Mouse (Mus musculus) ovary, postnatal 36 days (tissue): ENCODE results near the gene Ubr4.

ENCODE experiments used
- DNase-seq: peaks from one replicate; pipeline ENCODE4 v3.0.0; 2022; ENCODE audit warnings: low spot score, mixed read lengths

The Ubr4 gene

DNA sequence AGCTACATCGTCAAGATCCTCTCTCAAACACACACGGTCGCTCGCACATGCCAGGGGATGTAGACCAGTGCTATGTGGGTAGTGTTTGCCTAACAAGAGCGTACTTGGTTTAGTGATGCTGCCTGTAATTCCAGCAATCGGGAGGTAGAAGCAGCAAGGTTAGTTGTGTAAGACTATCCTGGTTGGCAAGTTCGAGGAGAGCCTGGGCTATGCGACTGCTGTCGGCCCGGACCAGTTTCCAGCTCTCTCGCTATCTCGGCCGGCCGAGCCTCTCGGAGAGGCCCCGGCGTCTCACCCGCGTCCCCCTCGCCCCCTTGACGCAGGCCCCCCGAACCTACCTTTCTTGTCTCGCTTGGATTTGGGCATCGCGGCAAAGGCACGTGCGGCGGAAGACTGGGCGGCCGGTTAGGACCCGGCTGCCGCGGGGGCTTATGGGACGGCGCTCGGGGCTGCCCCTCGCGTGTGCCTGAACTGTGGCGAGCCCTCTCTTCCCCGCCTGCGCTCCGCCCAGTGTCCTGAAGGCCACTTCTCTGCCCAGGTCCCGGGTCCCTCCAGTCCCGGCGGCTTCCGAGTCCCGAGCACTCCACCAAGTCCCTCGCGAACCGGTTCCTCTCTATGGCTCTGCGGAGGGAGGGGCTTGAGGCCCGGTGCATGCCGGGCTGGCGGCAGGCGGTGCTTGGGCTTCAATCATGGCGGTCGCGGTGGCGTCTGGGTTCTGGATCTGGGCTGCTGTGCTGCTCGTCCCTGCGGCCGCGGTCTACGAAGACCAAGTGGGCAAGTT, at the start of gene Ubr4, which contains the start of the genes Mrto4 and Emc1:
Gene Ubr4, plus strand, starts transcription at position 679 of the 781 bp plus-strand sequence.
Gene Mrto4, minus strand, starts transcription at position 646 of the 781 bp plus-strand sequence.
Gene Emc1, plus strand, starts transcription at position 657 of the 781 bp plus-strand sequence.
- DNase-seq = peak; percentile 84

DNA sequence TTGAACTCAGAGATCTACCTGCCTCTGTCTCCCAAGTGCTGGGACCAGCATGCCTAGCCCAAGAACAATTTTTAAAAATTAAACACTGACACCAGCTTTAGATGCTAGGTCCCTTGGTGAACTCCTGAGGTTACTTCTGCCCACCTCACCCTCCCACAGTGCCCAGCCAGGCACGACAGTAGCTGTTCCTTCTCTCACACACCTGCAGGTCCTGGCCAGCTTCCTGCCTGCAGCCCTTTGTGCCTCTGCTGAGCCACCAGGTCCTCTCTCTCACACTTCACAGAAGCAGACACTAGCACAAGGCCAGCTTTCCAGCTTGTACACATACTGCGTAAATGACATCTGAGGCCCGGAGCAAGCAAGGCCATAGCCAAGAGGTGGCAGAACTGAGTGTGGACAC, 46.9 kb upstream of the Ubr4 start:
- no peak for DNase-seq

DNA sequence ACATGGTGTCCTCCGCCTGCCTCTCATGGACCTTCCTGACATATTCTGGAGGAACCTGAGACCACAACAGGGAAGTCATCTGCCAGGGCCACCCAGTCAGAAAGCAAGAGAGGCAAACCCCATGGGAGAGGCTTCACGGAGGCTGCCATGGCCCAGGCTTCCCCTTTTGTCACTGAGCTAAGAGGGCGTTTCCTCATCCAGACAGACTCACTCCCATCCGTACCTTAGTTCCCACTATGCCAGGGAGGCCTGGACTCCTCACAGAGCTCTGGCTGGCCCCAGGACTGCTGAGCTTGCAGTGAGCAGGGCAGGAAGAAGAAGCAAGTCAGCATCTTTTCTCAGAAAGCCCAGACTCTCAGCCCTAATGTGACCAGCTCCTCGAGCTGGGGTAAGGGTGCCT, 44.5 kb upstream of the Ubr4 start:
- no peak for DNase-seq

DNA sequence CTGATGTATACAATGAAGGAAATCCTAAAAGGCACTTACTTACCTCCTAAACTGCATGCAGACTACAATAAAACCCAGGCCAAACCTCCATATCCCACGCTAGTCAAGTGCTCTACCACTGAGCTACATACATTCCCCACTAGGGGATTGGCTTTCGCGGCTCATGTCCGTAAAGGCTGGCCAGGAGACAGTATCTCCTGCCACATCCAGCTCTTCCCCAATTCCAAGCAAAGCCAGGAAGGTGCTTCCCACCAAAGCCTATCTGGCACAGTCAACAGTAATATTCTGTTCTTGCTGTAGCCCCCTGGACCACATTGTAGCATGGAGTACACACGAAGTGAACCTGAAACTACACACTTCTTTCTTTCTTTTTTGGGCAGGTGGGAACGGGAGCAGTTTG, 42.8 kb upstream of the Ubr4 start:
- no peak for DNase-seq

DNA sequence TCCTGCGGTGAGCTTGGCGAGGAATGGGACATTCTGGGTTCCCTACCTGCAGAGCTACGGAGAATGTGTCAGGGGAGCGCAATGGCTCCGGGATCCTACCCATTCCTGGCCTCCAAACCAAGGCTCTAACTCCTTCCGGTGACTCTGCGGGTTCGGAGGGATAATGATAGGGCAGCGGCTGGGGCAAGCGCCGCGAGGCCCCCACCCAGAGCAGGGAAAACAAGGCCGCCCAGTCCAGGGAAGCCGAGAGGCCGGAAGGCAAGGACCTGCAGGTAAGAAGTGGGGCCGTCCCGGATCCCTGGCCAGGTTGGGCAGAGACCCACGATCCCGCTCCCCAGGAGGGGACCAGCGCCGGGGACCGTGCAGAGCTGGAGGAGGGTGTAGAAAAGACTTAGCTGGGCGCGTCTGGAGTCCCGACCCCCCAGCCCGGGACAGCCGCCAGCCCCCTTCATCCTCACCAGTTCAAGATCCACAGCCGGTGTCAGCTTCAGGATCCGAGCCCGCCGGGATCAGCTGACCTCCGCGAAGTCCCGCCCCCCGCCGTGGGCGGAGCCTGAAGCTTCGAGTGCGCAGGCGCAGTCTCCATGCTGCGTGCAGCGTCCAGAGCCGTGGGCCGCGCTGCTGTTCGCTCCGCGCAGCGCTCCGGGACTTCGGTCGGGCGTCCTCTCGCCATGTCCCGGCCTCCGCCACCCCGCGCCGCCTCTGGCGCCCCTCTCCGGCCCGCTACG, 42.1 kb upstream of the Ubr4 start, which contains the start of the genes Pqlc2 and Akr7a5:
Gene Pqlc2, minus strand, starts transcription at position 538 of the 728 bp plus-strand sequence.
Gene Akr7a5, plus strand, starts transcription at position 574 of the 728 bp plus-strand sequence.
- peak; percentile 99 for DNase-seq

DNA sequence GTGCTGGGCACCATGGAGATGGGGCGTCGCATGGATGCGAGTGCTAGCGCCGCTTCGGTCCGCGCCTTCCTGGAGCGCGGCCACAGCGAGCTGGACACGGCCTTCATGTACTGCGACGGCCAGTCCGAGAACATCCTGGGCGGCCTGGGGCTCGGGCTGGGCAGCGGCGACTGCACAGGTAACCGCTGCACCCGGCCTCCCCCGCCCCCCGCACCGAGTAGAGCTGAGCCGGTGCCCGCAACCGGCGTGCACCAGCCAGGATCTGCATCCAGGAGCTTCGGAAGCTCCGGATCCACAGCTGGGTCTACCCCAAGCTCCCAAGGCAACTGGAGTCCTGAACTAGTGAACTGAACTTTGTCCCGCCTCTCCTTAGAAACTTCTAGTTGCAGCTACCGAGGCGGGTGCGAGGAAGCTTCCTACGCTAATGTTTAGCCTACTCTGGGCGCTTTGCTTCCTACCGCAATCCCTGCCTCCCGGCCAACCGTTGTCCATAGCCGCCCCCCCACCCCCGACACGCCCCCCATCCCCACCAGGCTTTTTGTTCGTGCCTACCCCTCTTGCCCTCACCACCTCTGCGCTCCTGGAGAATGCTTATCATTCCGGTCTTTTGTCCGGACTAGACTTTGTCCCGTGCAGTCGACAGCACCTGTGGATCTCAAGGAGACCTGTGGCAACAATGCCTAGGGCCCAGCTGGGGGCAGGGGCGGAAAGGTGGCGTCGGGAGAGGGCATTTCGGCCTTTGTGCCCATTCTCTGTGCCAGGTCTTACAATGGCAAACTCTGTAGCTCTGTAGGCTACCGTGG, 41.3 kb upstream of the Ubr4 start:
- no peak for DNase-seq

DNA sequence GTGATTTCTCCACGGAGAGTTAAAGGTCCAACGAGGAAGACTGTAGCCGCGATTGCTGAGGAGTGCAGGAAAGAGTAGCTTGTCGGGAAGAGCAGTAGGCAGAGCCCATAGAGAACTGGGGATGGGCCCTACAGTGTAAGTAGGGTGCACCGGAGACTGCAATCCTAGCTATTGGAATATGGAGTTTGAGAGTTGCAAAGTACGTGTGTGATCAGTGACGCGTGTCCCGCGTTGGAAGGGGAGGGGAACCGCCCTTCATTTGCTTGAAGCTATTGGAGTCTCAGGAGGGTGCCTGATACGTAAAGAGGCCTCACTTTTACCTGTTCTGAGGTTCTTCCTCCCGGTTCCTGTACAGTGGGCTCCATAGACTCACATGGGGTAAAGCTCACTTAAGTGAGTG, 40.7 kb upstream of the Ubr4 start:
- DNase-seq = no peak

DNA sequence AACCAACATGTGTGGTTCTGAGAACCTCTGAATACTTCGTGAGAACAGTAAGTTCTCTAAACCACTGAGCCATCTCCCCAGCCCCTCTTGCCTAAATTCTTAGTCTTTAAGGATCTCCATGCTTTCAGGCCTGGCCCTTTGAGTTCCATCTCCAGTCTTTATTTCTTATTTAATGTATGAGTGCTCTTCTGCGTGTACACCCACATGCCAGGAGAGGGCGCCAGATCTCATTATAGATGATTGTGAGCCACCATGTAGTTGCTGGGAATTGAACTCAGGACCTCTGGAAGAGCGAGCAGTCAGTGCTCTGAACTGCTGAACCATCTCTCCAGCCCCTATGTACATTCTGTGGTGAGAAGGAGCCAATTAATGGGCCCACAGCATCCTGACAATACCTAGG, 39.8 kb upstream of the Ubr4 start:
- no peak for DNase-seq

DNA sequence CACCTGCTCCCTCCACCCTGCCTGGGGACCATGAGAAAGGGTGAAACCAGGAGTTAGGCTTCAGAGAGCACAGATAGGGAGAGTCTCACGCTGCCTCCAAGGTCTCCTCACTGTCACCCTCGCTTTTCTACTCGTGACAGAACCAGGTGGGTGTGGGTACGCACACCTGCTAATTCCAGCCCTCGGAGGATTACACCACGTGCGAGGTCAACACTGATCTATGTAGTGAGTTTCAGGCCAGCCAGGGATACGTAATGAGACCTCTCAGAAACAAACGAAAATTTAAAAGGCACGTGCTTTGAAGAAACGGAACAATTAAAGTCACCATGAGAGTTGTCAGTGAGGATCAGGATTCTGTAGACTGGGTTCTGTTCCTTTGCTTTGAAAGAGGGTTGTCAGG, 34.0 kb upstream of the Ubr4 start:
- no peak for DNase-seq

DNA sequence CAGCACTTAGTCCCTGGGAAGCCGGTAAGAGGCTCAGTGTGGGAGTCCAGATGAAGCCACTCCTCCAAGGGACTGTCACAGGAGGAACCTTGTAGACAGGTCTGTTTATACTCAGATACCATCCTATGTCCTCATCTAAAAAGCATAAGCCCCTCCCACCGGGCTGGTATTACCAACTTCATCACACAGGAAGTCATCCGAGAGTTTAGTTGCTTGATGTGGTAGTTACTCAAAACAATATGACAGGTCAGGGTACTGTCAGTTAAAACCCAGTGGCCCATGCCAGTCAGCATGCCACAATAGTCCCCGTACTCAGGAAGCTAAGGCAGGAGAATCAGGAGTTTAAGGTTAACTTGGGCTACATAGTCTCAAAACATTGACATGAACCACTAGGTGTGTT, 32.7 kb upstream of the Ubr4 start:
- no peak for DNase-seq

DNA sequence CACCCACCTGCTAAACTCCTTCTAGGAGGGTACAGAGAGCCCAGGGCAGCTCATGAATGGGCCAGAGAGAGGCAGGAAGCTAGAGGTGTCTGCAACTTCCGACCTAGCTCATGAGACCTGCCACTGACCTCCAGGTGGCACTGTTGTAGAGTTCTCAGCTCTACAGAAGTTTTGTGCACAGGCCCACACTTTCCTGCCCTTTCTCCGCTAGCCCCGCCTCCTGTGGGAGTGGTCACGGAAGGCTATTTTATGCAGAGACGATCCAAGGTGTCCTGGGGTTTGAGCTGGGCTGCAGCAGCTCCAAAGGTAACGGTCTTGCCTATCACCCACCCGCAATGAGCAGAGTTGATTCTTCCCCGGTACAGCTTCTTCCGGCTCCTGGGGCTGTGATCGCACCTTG, 21.8 kb upstream of the Ubr4 start:
- DNase-seq = peak; percentile 80

DNA sequence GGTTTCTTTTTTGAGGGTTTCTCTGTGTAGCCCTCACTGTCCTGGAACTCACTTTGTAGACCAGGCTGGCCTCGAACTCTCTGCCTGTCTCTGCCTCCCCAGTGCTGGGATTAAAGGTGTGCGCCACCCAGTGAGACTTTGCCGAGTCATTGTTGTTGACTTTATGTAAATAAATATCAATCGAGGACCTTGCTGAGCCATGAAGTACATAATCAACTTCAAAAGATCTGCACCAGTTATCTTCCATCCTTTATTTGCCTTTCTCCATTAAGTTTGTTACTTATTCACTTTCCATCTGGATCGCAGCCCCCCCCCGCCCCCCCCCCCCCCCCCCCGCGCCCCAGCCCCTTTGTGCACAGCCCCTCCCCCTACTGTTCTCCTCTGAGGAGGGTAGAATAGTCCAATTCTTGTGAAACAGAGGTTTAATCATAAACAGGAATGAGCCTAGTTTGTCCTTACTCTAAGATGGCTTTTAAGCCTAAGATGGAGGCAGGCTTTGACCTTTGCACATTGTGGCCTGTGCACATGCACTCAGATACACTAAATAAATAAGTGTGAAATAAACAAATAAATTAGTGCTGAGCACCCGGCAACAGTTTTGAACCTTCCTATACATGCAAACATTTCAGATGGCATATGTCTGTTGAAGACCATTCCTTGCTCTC, 17.6 kb upstream of the Ubr4 start:
- no peak for DNase-seq

DNA sequence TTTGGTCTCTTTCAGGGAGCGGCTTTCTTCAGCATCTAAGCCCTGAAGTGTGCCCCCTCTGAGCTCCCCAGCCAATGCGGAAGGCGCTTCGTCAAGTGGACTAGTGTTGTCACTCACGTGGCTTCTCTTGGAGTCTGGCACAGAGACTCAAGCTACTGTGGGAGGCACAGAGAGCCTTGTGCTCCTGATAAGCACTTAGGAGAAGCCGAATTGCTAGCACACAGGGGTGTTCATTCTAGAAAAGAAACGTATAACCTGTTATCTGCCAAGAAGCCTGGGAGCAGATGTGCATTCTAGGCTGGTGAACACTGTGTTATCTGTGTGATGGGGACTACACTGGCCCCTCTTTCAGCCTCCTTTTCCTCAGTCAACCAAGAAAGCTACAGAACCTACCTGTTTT, 16.9 kb upstream of the Ubr4 start:
- DNase-seq = no peak

DNA sequence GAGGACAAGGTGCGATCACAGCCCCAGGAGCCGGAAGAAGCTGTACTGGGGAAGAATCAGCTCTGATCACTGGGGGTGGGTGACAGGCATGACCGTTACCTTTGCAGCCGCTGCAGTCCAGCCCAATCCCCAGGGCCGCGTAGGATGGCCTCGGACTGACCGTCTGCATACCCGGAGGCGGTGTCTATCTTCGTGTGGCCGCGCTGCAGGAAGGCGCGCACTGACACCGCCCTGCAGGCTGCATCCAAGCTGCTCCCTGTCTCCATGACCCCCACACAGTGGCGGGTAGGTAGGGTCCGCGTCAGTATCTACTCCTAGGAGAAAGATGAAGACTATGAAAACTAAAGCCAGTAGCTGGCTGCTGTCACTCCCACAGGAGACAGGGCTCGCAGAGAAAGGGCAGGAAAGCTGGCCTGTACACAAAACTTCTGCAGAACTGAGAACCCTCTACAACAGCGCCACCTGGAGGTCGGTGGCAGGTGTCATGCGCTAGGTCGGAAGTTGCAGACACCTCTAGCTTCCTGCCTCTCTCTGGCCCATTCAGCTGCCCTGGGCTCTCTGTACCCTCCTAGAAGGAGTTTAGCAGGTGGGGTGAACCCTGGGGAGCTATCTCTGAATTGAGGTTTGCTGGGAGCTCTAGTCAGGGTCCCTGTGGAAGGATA, 15.5 kb upstream of the Ubr4 start:
- DNase-seq = peak; percentile 80

DNA sequence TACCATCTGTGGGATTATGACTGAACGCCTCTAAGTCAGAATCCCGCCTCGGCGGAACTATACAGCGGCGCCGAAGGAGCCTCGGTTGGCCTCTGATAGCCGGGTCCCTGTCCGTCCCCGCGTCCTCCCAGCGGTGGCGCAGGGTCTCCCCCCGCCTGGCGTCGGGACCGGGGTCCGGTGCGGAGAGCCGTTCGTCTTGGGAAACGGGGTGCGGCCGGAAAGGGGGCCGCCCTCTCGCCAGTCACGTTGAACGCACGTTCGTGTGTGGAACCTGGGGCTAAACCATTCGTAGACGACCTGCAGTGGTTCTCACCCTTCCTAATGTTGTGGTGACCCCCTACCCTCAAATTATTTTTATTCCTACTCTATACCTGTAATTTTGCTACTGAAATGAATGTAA, 14.3 kb upstream of the Ubr4 start:
- DNase-seq = no peak

DNA sequence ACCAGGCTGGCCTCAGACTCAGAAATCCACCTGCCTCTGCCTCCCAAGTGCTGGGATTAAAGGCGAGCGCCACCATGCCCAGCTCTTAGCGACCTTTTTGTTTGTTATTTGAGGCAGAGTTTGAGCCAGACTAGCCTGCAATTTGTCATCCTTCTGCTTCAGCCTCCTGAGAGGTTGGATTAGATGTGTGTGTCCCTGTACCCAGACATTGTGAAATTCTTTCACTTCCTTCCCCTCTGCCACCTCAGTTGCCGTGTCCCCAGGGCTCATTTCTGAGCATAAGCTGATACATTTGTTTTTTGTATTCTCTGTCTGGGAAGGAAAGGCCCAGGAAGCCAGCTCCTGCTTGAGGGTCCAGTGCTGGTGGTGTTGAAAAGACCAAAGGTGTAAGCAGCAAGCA, 11.6 kb upstream of the Ubr4 start:
- no peak for DNase-seq

DNA sequence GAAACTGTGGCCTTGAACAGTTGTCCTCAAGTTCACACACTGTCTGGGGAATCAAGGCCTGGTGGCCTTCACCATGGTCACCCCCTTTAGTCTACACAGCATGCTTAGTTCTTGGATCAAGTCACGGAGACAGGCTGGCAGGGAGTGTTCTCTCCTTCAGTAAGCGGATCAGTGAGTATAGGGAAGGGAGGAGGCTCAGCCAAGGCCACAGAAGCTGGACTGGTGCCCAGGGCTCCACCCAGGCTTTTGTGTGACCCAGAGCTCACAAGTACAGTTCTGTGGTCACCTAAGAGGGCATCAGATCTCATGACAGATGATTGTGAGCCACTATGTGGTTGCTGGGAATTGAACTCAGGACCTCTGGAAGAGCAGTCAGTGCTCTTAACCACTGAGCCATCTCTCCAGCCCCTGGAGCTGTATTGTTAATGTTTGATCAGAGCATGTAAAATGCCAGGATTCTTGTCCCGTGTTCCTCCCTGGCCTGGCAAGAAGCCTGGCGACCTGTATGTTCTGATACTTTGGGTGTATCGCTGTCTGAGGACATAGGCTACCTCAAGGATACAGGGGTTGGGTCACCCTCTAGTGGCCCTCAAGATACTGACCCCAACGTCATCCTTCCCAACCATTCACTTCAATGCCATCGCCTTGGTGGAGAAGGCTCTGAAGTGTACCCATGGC, 10.7 kb upstream of the Ubr4 start:
- DNase-seq = peak; percentile 76

DNA sequence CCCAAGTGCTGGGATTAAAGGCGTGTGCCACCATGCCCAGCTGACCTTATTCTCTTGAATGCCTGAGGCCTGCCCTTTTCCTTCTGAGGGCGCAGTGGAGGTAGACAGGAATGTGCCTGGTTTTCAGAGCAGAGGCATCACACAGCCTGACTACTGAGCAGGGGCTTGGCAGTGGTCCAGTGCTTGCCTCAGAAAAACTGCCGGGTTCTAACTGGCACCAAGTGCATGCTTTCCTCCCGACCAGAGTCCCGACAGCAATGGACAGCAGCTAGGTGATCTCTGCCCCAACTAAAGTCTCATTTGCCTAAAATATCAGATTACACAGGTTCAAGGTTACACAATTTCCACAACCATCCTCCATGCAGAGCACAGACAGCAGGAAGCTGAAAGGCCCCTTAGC, 8.7 kb upstream of the Ubr4 start:
- DNase-seq = peak; percentile 41

DNA sequence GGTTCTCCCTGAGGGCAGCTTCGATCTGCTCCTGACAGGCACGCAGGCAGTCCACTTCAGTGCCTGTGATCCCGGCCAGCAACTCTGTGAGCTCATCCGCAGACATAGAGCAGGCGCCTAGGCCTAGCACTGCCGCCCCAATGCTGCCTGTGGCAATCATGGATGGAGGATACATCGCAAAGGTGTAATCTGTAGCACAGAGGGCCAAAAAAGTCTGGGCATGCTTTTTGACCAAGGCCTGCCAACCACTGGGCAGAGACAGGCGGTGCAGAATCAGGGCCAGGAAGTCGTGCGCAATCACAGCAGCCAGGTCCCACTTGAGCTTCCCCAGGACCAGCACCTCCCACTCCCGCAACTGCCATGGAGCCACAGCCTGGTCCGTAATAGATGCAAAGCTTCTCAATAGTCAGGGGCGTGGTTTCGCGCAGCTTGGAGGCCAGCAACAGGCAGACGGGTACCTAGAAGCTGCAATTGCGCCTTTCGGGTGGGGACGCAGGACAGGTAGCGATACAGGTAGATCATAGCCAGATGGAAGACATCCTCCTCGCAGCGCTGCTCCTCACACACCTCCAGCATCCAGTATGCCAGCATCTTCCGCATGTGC, 6.9 kb upstream of the Ubr4 start:
- no peak for DNase-seq

DNA sequence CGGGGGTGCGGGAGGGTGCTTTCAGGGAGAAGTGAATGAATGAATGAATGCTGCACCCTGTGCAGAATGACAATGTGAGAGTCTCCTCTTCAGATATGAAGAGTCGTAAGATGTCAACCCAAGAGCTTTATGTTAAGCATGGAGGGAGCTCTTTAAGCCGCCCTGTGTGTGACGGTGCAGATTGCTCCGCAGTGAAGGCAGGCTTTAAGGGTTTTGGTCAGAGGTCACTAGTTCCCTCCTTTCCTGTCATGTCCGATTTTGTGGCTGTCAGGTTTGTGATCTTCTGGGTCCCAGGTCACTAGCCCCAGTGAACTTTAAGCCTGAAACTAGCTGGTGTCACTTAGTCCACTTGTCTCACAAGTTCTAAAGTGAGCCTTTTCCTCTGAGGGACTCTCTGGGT, 423 bp downstream of the Ubr4 start:
- no peak for DNase-seq
